Mouse (Mus musculus) forebrain, postnatal 0 days (tissue): ENCODE measurements at regions not wholly inside any gene's neighbourhood (a gene's known extent, or its start where the extent isn't known, plus 50 kb on each side); places are given as distances from the start of the nearest gene placed in this dataset.

Experiments used
- ATAC-seq: fragments of 200-750 bp; cut with Nextera tagmentation; 2 replicates; pipeline ENCODE4 v1.8.0; 2017; ENCODE audit warnings: mild to moderate bottlenecking, moderate library complexity
- DNase-seq: peaks from one replicate; pipeline ENCODE4 v3.0.0-alpha.2; 2015
- H3K27ac ChIP-seq: fragments of 300-500 bp; sonication (generic); 2 replicates; pipeline ENCODE4 v1.5.1; 2014; ENCODE audit warnings: low read depth, mild to moderate bottlenecking, antibody characterized with exemption, low read length, moderate library complexity, mixed read lengths
- H3K27me3 ChIP-seq: fragments of 300-500 bp; sonication (generic); 2 replicates; pipeline ENCODE4 v1.6.1; 2014; ENCODE audit warnings: mild to moderate bottlenecking, low read length, mixed read lengths; ENCODE audit not compliant: insufficient read depth
- H3K36me3 ChIP-seq: fragments of 300-500 bp; sonication (generic); 2 replicates; pipeline ENCODE4 v1.6.1; 2014; ENCODE audit warnings: mild to moderate bottlenecking, moderate library complexity; ENCODE audit not compliant: insufficient read depth
- H3K4me1 ChIP-seq: fragments of 300-500 bp; sonication (generic); 2 replicates; pipeline ENCODE4 v1.6.1; 2014; ENCODE audit warnings: antibody characterized with exemption; ENCODE audit not compliant: insufficient read depth
- H3K4me2 ChIP-seq: fragments of 300-500 bp; sonication (generic); 2 replicates; pipeline ENCODE4 v1.6.1; 2014; ENCODE audit warnings: low read depth, mild to moderate bottlenecking, moderate library complexity
- H3K4me3 ChIP-seq: fragments of 300-500 bp; sonication (generic); 2 replicates; pipeline ENCODE4 v1.5.1; 2014; ENCODE audit warnings: low read depth, low read length, mixed read lengths
- H3K9ac ChIP-seq: fragments of 300-500 bp; sonication (generic); 2 replicates; pipeline ENCODE4 v1.6.1; 2014; ENCODE audit warnings: mild to moderate bottlenecking
- H3K9me3 ChIP-seq: fragments of 300-500 bp; sonication (generic); 2 replicates; pipeline ENCODE4 v1.6.1; 2016; ENCODE audit warnings: low read length
- CTCF ChIP-seq: sonication (generic); IDR thresholded peaks from 2 replicates; pipeline ENCODE4 v1.5.1; 2016; ENCODE audit warnings: antibody characterized with exemption, control low read depth, low read depth
- WGBS: fragments of 180-500 bp; shearing (Covaris S2); extraction: QIAGEN DNeasy Blood & Tissue Kit; methylation state at CpG from one replicate; pipeline ENCODE4 v1.1.7; 2014; 5-methylcytosine and 5-hydroxymethylcytosine counted together

DNA sequence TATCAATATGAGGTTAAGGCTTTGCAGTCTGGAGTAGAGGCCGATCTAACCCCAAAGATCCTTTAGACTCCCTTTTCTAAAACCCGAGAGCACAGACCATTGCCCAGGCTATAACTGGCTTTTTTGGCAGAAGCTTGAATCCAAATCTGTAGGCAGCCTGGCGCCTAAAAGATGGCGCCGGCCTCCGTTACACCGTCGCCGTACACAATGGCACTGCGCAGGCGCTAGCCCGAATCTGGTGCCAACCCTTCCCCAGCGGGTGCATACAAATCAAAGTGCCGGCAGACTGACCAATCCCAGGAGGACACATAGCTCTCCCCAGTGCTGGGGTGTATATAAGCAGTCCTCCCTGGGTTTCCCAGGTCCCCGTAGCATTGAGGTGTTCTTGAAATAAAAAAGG is 884.9 kb upstream of the Cdh10 start:
- no peak overlapping the region for H3K27ac ChIP-seq
- ATAC-seq, result no peak
- H3K36me3 ChIP-seq, result no peaks in the 10 kb centered on the region
- no peaks in the 10 kb centered on the region for H3K4me1 ChIP-seq
- no peak overlapping the region for H3K4me3 ChIP-seq
- TF ChIP-seq CTCF, result no peak
- H3K27me3 ChIP-seq, result no peaks in the 10 kb centered on the region
- H3K4me2 ChIP-seq, result no peak overlapping the region
- H3K9me3 ChIP-seq, result no peaks in the 10 kb centered on the region
- no peak overlapping the region for H3K9ac ChIP-seq
- DNase-seq, result no peak
- WGBS, result 93% methylated on average over 15 of the region's 15 CpGs

DNA sequence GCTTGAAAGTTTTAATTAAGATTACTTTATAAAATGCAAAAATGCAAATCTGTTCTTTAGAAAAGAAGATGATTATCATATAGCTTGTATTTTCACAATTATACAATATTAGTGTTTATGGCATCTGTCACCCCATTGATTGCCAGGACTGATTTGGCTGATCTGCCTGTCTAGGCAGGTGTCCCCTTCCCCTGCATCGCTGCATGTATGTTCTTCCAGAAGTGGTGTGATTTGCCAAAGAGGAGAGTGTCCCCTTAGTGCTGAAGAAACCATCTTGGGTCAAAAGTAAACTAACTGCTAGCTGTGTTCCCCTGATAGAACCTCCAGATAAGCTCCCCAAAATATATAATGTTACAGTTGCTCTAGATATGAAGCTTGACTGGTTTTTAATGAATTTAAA is 883.3 kb upstream of the Cdh10 start:
- Histone ChIP-seq H3K36me3 (no peaks in the 10 kb centered on the region), H3K4me2 (no peak overlapping the region), H3K27ac (no peak overlapping the region), H3K27me3 (no peaks in the 10 kb centered on the region), H3K9me3 (no peaks in the 10 kb centered on the region), H3K4me3 (no peak overlapping the region), H3K4me1 (no peaks in the 10 kb centered on the region), H3K9ac (no peak overlapping the region)
- DNase-seq (no peak), ATAC-seq (no peak)
- TF ChIP-seq CTCF, result no peak
- WGBS, result 68% methylated on average over 1 of the region's 1 CpGs

DNA sequence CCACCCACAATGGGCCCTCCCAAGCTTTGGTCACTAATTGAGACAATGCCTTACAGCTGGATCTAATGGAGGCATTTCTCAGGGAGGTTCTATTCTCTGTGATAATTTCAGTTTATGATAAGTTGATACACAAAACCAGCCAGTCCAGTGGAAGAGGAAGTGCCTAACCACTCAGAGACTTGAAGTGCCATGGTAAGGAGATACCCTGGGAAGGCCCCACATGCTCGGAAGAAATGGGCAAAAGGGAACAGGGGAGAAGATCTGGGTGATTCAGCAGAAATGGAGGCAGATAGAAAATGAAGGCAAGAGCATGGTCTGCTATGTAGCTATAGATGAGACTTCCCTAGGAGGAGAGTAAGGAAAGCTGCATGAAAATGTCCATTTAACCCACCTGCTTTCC is 856.0 kb upstream of the Cdh10 start:
- Histone ChIP-seq H3K9me3 (no peaks in the 10 kb centered on the region), H3K27me3 (no peaks in the 10 kb centered on the region), H3K9ac (no peak overlapping the region), H3K4me1 (no peaks in the 10 kb centered on the region), H3K4me3 (no peak overlapping the region), H3K4me2 (no peak overlapping the region), H3K27ac (no peak overlapping the region), H3K36me3 (no peaks in the 10 kb centered on the region)
- no peak for TF ChIP-seq CTCF
- WGBS, result 82% methylated on average over 1 of the region's 1 CpGs
- DNase-seq (no peak), ATAC-seq (no peak)

DNA sequence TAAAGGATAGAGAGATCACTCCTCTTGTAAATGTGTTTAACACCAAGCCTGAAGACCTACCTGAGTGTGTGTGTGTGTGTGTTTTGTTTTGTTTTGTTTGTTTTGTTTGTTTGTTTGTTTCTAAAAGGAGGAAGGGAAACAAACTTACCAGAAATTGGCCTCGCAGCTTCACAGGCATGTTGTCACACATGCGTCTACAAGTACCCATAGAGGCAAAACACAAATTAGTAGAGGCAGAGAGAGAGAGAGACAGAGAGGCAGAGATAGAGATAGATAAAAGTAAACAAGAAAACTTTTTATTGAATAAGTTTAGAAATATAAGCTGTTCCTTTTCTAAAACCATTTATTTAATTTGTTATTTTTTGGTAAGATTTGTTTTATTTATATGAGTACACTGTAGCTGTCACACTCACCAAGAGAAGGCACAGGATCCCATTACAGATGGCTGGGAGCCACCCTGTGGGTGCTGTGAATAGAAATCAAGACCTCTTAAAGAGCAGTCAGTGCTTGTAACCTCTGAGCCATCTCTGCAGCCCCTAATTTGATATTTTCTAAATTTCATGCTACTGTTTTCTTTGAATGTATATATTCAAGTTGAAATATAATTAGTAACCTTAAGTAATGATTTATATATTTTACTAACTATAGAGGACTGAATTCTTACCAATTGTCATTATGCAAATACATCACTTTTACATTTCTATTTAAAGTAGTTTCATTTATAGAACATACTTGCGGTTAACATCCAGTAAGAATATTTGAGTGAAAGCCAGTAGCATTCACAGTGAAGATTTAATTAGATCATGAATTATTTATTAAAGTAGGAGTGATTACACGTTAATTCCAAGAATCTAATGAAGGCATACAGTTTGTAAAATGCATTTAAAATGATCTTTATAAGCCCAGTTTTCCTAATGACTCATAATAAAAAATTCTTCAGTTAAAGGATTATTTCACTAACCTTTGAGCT is 855.2 kb upstream of the Cdh10 start:
- H3K36me3 ChIP-seq, result no peaks in the 10 kb centered on the region
- ATAC-seq (no peak), DNase-seq (no peak)
- TF ChIP-seq CTCF, result no peak
- WGBS, result 27% methylated on average over 4 of the region's 4 CpGs
- H3K27ac ChIP-seq, result no peak overlapping the region
- H3K27me3 ChIP-seq, result no peaks in the 10 kb centered on the region
- H3K9ac ChIP-seq, result no peak overlapping the region
- H3K4me2 ChIP-seq, result no peak overlapping the region
- no peaks in the 10 kb centered on the region for H3K9me3 ChIP-seq
- no peak overlapping the region for H3K4me3 ChIP-seq
- no peaks in the 10 kb centered on the region for H3K4me1 ChIP-seq

DNA sequence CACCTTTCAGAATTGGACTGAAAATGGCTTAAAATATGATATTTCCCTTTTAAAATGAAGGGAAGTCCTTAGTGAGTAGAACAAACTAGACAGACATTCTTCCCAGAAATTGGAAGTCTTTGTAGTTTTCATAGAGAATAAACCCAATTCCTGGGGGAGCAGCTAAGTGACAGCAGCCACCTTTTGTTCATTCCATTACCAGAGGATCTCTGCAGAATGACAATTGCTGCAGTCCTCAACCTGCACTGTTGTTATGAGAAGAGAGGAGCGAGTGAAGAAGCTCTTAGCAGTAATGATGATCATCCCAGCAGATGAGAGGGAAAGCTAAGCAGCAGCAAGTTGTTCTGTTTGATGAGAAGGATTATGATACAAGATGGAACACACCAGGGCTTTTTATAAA is 831.0 kb upstream of the Cdh10 start:
- ATAC-seq (no peak), DNase-seq (no peak)
- TF ChIP-seq CTCF, result no peak
- Histone ChIP-seq H3K27me3 (no peaks in the 10 kb centered on the region), H3K4me1 (no peaks in the 10 kb centered on the region), H3K9me3 (no peaks in the 10 kb centered on the region), H3K36me3 (no peaks in the 10 kb centered on the region), H3K27ac (no peak overlapping the region), H3K9ac (no peak overlapping the region), H3K4me3 (no peak overlapping the region), H3K4me2 (no peak overlapping the region)
- 39% methylated on average over 1 of the region's 1 CpGs for WGBS

DNA sequence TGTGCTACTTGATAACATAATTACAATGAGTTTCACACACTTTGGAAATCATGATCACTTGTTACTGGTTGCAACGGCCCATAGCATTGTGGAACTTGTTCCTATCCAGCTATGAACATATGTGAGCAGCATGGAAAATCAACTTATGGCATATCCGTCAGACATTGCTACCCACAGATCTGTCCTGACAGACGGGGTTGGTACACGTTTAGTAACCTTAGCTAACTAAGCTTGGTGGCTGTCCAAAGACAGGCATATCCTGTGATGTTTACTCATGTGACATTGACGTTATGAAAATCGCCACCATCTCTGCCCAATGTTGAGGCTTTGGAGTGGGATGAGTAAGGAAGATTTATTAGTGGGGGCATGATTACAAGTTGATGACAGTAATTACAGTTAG is 786.1 kb upstream of the Cdh10 start:
- no peak overlapping the region for H3K4me2 ChIP-seq
- H3K27me3 ChIP-seq, result no peaks in the 10 kb centered on the region
- no peaks in the 10 kb centered on the region for H3K4me1 ChIP-seq
- no peak overlapping the region for H3K4me3 ChIP-seq
- DNase-seq (peak; percentile 2), ATAC-seq (no peak)
- H3K9ac ChIP-seq, result no peak overlapping the region
- no peaks in the 10 kb centered on the region for H3K9me3 ChIP-seq
- H3K27ac ChIP-seq, result no peak overlapping the region
- 79% methylated on average over 6 of the region's 6 CpGs for WGBS
- H3K36me3 ChIP-seq, result no peaks in the 10 kb centered on the region
- TF ChIP-seq CTCF, result no peak

DNA sequence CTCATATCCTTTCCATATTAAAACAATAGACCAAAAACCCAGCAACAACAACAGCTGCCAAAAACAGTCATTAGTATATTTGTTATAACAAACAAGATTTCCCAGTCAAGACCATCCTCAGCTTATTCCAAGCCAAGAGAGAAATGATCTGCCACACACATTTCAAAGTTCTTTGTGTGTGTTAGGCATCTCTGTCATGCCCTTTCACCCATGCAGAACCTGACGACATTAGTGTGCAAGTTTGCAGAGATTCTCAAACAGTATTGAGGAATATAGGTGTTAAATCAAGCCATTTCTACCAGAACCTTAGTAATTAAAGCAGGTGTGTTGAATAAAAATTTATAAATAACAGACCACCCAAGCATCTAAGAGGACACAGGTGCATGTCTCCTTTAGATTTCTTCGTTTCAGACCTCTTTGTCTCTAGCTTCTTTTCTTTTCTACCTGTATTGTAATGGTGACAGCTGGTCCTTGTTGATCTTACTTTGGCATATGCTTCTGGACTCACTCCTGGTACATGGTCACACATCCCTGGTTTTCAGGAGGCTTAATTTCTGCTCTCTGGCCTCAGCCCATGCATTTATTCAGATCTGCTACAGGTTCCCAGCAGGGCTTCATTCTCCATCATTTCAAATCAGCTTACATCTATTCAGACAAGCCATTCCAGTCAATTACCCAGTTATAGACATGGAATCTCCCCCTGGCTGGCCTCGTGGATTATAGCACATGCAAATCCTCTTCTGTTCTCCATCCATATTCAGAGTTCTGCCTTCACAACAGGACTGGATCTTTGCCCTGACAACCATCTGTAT is 766.3 kb upstream of the Cdh10 start:
- DNase-seq, result peak; percentile 35
- Histone ChIP-seq H3K4me2 (no peak overlapping the region), H3K9me3 (no peaks in the 10 kb centered on the region), H3K9ac (no peak overlapping the region), H3K36me3 (no peaks in the 10 kb centered on the region), H3K27ac (no peak overlapping the region), H3K4me1 (no peaks in the 10 kb centered on the region), H3K4me3 (no peak overlapping the region), H3K27me3 (no peaks in the 10 kb centered on the region)
- WGBS, result 10% methylated on average over 3 of the region's 3 CpGs
- TF ChIP-seq CTCF, result no peak
- peak; percentile 69 for ATAC-seq
